Mouse (Mus musculus) liver (tissue): Measurements from ENCODE around the gene Sla2.
"Not testable (repeated sequence)": the region's sequence is repeated elsewhere in the genome, so short reads cannot be mapped to it uniquely, and the experiment has no call there.

Experiments
- DNase-seq: peaks from one replicate; pipeline ENCODE4 v3.0.0-alpha.2; 2020; ENCODE audit warnings: mixed read lengths

Sla2 gene

DNA sequence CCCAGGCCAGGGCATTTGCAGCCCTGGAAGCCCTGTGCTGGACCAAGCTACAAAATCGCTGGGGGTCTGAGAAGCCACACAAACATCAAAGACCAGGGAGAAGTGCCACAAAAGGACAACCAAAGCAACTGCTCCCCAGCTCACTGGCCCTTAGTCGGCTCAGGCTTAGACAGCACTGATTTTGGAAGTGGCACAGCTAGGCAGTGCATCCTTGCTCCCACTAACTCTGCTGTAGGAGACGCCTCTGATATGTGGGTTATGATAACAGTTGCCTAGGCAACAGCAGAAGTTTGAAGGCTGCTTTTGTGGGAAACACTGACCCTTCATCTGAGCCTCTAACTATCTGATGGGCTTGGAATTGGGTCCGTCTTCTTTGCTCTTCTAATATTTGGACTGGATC lies 12.2 kb upstream of the Sla2 start:
- no peak for DNase-seq

DNA sequence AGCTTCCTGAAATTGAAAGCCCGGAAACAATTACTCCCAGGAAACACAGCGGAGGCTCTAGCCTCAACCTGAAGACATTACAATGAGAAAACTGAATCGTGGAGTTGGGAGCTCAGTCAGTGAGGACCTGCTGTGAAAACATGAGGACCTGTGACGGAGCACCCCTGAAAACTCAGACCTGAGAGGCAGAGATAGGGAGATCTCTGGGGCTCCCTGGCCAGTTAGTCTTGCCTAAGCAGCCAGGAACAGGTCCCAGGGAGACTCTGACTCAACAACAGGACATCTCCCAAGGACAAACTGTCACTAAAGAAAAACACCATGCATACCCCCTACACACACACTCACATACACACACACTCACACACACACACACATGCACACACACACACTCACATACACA lies 11.4 kb upstream of the Sla2 start:
- no peak for DNase-seq

DNA sequence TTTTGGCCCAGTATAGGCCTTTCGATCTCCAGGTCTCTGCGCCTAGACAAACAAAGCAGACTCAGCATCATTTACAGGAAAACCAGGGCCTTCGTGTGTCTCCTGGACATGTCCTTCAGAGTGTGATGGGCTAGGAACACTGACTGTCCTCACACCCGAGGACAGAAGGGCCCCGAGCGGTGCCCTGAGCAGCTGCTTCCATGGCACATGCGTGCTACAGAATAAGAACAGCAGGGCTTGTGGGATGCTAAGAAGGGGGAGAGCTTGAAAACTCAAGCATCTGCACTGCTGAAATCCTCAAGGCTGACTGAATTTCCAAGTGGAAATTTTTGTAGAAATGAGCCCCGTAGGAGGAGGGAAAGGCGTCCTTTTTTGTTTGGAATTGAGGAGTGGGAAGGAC lies 10.0 kb upstream of the Sla2 start:
- no peak for DNase-seq

DNA sequence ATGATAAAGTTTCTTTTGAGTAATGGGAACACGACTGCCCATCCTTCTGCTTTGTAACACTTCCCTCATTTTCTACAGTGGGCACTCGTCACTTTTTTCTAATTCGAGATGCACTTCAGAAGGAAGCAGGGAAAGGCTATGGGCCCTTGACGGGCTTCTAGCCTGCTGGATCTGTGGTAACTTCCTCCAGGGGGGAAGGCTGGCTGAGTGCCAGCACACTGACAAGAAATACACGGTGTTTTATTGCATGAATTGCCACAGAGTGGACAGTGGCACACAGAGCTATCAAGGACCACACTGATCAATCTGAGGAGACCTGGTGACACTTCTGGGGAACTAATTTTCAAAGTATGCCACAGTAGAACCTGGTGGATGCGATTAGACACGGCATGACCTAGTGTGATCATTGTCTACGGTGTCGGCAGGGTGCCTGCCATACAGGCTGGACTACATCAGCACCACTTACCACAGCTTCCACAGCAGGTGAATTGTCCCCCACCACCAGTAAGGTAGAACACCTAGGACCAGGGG lies 9.5 kb upstream of the Sla2 start:
- DNase-seq, result no peak

DNA sequence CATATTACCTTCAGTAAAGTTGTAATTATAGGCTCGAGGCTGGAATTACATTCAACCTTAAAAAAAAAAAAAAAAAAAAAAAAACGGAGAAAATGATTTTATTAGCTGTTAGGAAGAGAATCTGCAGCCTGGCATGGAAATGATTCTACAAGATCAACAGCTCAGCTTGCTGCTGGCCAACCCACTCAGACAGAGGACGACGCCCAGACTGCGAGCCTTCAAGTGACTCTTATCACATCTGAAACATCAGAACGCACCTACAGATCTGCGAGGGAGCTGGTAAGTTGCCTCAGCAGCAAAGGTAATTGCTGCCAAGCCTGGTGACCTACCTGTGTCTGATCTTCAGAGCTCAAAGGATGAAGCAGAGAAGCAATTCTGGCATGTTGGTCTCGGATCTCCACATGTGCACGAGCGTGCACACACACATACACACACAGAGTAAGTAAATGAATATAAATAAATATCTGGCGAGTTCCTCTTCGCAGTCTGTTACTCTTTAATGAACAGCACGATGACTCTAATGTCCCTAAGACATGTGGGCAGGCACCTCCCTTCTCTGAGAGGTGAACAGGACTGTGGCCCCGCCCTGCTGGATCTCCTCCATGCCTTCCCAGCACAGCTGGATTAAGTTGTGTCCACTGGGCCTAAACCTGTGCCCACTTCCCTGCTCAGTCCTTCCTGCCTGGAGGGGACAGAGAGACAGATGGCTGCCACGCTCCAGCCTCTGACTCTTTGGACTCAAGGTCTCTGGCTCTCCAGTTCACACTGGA lies 7.7 kb upstream of the Sla2 start:
- DNase-seq, result peak; percentile 42

DNA sequence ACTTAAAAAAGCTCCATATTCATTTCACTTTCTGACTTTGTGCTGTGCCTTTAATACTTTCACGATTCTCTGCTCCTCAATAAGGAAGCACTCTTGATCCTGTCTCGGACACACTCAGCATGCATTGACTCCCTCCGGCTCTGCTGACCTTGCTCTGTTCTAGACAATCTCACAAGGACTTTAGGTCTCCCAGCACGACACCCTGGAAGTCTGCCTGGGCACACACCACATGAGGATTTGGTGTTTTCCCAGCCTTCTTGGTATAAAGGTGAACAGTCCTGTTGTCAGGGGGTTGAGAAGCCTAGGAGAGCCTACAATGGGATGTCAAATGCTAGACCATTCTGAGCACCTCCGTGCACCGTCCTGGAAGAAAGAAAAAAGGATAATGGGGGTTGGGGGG lies 5.8 kb upstream of the Sla2 start:
- DNase-seq, result no peak

DNA sequence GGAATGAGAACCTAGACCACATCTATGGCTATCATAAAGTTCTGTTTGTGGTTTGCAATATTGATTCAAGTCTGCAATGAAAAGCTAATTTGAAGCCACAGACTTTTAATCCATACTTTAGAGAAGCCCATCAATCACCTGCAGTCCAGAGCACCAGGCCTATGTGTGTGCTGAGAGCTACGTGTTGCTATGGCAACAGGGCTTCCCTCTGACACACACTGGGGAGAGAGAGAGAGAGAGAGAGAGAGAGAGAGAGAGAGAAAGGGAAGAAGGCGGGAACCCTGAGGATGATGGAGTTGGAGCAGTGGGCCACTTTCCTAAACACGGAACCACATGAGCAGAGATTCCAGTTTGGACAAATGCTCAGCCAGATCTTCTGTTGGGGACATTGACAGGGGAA lies 5.2 kb upstream of the Sla2 start:
- no peak for DNase-seq

DNA sequence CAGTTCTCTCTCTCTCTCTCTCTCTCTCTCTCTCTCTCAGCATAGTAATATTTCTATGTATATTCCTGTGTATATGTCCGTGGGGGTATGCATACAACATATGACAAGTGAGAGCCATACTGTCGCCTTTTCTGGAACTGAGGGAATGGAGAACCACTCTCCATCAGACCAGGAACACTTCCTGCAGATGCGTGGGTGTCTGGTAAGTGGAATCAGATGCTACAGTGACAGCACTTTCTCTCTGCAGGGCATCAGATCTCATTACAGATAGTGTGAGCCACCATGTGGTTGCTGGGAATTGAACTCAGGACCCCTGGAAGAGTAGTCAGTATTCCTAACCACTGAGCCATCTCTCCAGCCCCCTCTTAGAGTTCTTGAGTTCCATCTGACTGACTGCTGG lies 1.5 kb upstream of the Sla2 start:
- no peak for DNase-seq

DNA sequence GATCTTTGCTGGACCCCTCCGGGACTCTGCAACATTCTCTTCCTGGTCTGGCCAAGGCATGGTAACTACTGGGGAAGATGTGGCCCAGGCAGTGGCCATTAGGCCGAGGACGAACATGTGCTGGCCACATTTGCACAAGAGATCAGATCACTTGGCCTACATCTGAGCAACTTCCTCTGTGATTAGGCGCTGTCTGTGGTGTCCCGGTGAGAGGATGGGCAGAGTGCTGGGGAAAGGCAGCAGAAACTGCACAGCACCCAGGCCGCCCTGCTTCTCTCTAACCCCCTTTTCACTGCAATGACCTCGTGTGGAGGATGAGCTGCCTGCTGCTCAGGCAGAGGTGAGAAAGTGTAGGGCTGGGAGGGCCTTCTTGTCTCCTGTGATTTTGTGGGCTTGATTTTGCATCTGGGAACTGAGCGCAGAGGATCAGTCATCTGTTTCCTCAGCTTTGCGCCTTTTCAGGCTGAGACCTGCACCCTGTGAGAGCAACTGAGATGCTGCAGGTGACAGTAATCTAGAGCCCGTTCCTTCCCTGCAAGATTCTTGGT lies 834 bp downstream of the Sla2 start:
- no peak for DNase-seq

DNA sequence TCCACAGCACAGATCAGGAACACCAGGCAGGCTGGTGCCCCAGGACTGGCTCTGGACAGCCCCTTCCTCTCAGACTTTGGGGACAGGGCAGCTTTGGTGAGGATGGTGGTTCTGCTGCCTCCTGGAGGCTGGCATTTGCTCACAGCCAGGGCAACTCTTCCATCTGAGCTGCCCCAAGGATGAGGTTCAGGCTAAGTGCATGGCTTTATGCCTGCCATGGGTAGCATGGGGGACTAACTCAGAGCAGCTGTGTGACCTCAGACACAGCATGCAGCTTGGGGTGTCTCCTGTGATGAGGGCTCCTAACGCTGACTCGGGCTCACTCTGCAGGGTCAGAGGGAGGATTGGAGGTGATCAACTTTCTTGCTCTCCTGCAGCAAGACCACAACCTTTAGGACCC lies 1.3 kb downstream of the Sla2 start:
- not testable (repeated sequence) for DNase-seq

DNA sequence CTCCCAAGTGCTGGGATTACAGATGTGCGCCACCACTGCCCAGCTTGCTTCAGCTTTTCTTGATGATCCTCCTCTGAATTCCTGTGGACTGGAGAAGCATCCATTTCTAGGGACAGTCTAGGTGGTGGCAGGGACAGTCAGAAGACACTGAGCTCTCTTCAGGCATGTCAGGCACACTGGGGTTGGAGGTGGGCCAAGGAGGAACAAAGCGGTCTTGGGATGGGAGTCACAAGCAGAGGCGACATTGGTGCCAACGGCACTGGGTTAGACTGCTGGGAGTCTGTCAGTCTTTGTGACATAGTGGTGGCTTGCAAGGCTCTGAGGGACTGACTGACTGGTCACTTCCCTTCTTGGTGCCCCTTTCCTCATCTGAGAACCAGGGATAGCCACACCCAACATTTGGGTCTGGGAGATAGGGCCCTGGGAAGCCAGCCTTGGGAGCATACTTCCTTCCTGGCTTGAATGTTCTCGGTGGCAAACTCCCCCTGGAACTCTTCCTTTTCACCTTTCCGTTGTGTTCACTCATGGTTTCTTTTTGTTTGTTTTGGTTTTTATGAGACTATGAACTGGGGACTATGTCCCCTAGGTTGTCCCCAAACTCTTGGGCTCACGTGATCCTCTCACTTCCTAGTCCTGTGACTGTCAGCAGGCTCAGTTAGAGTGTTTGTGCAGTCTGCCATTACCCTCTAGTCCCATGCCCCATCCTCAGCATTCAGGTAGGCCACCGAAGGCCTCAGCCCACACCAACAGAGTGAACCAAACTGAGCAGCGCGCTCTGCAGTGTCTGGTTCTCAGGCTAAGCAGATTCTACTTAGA lies 2.4 kb downstream of the Sla2 start:
- peak; percentile 71 for DNase-seq

DNA sequence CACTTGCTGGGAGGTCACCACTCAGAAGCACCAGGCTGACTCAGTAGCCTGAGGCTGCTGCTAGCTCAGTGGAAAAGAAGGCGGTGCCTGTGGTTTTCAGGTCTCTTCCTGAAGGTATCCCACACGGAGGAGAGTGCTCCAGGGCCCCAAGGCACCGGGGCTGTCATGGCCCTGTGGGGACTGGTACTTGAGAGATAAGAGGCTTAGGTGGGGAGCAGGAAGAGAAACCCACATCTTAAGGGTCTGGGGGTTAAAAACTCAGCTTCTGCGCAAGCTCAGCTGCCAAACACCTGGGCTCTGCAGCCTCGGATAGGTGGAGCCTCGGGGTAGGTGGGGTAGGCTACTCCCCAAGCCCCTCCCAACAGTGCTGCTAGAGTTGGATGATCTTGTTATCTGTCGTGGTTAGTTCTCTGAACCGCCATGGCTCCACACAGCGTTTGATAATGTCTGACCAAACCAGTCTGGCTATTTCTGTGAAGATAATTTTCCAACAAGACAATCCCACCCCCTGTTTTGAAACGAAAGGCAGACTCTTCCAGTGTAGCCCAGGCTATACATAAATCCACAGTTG lies 4.5 kb downstream of the Sla2 start:
- peak; percentile 90 for DNase-seq

DNA sequence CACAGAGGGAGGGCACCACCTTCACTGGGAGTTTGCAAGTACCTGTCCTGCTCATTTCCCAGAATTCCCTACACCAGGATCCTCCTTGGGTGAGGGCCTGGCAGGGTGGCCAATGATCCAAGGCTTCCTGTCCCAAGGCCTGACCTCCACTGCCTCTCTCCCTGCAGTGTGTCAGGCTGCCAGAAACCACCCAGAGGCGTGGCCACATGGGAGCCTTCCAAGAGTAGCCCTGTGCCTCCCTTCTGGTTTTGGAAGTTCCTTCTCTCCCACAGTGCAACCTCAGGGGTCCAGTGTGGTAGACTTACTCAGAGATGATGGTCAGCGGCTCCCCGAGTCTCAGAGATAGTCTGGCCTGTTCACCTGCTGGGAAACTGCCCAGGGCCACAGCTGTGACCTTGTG lies 7.5 kb downstream of the Sla2 start:
- peak; percentile 48 for DNase-seq

DNA sequence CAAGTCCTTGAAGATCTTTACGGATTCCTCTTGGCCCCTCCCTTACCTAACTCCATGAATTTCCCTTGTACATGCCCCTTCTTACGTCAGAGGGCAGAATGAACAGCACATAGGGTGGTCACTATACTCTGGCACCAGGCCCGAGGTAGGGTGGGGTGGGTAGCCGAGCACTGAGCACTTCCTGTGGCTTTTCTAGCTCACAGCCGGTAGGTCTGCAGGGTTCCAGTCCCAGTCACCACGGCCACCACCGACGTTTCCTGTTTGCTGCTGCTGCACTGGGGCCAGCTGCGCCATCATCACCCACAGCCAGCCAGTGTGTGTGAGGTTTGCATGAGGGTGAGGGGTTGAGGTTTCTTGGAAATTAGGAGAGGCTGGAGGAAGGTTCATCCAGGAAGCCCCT lies 9.3 kb downstream of the Sla2 start:
- DNase-seq, result peak; percentile 34

DNA sequence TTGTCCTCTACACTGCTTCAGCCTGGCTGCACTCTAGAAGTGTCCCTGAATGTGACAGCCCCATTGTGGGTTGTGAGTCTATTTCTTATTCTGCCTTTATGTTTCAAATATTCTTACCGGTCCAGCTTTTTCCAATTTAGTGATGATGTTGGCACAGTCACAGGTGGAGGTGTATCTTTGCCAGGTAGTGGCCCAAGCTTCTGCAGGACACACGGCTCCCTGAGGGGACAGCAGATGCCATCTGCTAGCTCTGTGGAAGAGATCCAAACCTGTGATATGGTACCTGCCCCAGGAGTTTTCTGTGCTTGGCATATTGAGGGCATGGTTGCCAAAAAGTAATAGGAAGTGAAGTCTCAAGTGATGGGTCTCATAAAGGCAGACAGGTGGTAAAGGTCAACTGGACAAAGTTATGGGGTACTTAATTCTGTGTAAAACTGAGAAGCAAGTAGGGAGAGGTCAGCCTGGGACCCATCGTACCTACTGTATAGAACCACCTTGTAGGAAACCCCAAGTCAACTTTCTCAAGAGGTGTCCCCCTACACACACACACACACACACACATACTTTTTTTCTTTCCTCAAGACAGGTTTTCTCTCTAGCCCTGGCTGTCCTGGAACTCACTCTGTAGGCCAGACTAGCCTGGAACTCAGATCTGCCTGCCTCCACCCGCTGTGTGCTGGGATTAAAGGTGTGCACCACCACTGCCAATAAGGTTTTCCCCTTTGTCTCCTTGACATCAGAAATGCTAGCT lies 12.1 kb downstream of the Sla2 start:
- no peak for DNase-seq

DNA sequence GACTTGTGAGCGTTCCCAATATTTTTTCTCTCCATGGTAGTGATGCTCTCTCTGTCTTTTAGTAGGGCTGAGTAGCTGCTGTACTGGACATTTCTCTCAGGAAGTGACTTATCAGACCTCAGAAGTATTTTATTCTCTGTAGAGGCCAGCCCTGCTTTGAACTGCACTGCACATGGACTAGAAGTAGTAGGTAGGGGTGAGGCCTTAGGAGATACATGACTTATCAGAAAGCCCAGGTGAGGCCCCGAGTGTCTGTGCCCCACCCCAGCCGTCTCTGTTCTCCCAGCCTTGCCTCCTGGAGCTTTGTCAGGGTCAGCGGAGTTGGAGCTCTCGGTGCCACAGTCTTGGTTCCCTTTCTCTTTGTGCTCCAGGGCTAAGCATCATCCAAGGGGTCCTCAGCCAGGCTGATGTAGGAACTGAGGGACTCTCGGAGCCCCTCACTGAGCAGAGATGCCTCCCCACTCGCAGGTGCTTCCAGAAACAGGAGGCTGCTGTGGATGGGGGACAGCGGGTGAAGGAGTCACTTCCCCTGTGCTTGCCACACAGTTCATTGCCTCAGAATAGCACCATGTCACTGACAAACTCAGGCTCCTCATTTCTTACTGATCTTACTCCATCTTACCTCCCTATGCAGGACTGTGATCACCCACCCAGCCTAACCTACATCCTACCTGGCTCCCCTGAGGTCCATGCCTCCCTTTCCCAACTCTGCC lies 12.8 kb downstream of the Sla2 start:
- peak; percentile 16 for DNase-seq

DNA sequence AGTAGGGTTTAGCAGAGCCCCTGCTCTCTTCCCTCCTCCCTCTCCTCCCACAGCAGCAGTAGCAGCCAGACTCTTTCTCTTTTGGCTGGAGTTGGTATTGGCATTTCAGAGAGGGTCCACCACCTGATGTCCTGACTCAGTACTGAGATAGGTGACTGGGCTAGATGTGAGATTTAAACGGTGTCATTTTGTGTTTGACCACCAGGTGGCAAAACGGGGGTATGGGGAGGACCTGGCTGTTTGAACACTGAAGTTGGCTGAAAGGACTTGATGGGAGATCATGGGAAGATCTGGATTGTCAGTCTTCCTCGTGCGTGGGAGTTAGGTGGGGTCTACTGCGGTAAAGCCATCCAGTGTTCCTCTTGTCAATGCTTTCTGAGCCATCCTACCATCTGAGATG lies 13.4 kb downstream of the Sla2 start:
- DNase-seq, result peak; percentile 75

DNA sequence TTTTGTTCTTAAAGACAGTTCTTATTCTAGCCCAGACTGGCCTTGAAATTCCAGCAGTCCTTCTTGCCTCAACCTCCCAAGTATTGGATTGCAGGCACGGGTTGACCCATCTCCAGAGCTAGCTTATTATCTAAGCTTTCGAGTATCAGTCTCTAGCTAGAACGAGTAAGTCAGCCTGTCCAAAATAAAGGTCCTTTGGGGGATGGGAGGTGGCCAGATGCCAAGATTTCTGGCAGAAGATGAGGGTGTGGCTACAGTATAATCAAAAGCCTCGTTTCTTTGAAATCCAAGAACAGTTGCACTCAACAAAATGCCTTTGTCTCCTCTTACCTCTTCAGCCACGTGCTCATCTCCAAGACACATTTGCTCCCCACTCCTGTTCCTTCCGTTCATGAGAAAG lies 16.5 kb downstream of the Sla2 start:
- peak; percentile 27 for DNase-seq

DNA sequence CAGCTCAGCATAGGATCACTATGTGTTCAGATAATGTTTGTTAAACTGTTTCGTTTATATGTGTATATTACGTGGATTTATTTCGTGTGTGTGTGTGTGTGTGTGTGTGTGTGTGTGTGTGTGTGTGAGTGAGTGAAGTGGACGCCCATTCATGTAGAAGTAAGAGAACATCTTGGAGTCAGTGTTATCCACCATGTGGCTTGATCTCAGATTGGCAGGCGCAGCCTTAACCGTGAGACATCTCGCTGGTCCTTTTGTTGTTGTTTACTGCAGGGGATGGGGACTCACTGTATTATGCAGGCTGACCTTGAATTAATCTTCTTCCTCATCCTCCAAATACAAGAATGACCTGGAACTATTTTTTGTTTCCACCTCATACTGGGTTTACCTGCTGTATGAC lies 17.4 kb downstream of the Sla2 start:
- DNase-seq, result no peak

DNA sequence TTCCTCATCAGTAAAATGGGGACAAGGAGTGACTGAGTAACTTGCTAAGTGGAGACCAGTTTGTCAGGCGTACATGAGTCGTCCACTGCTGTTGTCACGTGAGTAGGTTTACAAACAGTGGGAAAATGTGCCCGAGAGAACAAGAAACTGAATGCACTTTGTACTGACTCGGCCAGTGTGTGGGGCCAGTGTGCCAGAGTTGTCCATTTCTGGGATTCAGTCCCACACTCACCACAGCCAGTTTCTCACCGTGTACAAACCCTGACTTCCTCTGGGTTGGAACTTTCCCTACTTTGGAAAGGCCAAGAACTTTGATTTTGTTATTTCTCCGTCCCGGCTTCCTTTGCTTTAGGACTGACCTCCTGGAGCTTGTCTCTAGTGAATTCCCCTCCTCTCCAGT lies 18.0 kb downstream of the Sla2 start:
- no peak for DNase-seq

DNA sequence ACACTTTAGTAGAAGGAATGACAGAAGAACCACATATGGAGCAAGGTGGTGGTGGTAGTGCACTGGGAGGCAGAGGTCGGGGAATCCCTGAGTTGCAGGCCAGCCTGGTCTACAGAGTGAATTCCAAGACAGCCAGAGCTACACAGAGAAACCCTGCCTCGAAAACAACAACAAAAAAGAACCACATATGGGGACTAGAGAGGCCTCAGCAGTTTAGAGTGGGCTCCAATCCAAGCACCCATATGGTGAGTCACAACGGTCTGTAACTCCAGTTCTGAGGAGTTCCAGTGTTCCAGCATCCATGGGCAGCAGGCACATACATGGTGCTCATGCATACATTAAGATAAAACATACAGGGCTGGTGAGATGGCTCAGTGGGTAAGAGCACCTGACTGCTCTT lies 22.5 kb downstream of the Sla2 start:
- no peak for DNase-seq
